Mouse (Mus musculus) frontal cortex, postnatal 14 days (tissue): ENCODE data around the gene Gpr88.

Experiments used
- DNase-seq, 2 experiments: peaks; one replicate each; pipeline ENCODE4 v3.0.0; 2022; ENCODE audit warnings: low spot score in 2 of 2

Gpr88 gene

DNA sequence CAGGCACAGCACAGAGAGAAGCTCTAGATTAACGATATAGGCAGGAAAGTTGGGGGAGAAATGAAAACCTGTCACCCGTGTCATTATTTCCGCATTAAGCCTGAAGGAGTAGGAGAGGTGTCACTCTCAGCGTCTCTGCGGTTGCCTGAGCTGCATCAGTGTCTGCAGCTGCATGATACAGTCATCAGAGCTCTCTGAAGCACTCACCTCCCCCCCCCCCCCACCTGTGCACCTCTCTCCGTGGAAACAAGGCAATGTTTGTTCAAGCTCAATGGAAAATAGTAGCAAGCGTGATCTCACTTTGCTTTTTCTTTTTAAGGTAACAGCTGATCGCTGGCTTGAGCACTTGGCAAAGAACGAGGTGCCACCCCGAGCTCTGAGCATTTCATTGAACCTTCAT, 53.2 kb downstream of the Gpr88 start:
- DNase-seq: no peak
